Mouse (Mus musculus): Measurements from ENCODE around the gene Fam102a.

The Fam102a gene

GRCm38 (mm10) chr2:32608141-32608777 lies 73.1 kb downstream of the Fam102a start:
- peak; percentile 79 for DNase-seq (ENCODE audit: low read depth)

GRCm38 (mm10) chr2:32608778-32609435 lies 73.8 kb downstream of the Fam102a start:
- DNase-seq (ENCODE audit: low read depth), result no peak

GRCm38 (mm10) chr2:32610610-32611229 lies 75.6 kb downstream of the Fam102a start:
- peak; percentile 40 for DNase-seq (ENCODE audit: low read depth)

- no peak for DNase-seq (ENCODE audit: low read depth)
These were observed 77.1 kb downstream of the Fam102a start for GRCm38 (mm10) chr2:32612274-32612673.

- DNase-seq (ENCODE audit: low read depth), result no peak
These were observed 82.0 kb downstream of the Fam102a start for GRCm38 (mm10) chr2:32617109-32617508.

GRCm38 (mm10) chr2:32617601-32618000 lies 82.5 kb downstream of the Fam102a start:
- DNase-seq (ENCODE audit: low read depth), result peak; percentile 56

DNA sequence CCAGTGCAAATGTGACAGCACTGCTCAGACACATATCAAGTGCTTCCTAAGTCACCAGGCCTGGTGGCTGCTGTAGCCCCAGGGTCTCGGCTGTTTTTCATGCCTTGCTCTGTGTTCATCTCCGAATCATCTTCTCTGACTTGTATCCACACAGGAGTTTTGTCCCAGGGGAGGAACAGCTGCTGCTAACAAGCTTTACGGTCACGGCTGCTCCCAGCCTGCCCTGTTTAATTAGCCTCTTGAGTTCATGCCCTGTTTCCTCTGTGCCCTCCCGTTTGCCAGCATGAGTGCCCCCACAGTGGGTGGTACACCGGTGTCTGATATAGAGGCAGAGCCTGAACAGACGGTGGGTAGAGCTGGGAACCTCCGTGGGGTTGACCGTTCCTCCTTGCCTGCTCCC lies 82.9 kb downstream of the Fam102a start:
- no peak for DNase-seq (ENCODE audit: low read depth)

All from NIH3T3 (cell line).